ENCODE assay signal across 7 mouse cellular contexts in genomic region chr9:54821442-54822100, GRCm38 (mm10). TPM values are rescaled to one million over a fixed set of nuclear protein-coding genes. Genes with fewer than 3 reads are reported as not detected.
A peak's percentile ranks its signal among the peaks of the same experiment; 100 is the strongest.
DNase-seq lines count a peak whose midpoint lies in the region; ATAC-seq and TF ChIP-seq lines count a peak whose summit lies in the region.

No protein-coding gene starts in this region.

- DNase-seq in B cell, adult 2 months = peak; percentile 4 to 24
- peak; percentile 10 for DNase-seq in G1E (ENCODE audit: low spot score)
- peak; percentile 48 for DNase-seq in embryo, embryonic 11.5 days (ENCODE audit: low read depth, low spot score)
- DNase-seq in layer of hippocampus, adult 9-10 months (ENCODE audit: low spot score) = peak; percentile 52
- DNase-seq in lung, postnatal 25 days (ENCODE audit: low spot score) = peak; percentile 35
- DNase-seq in right cerebral cortex, postnatal 14 days = peak; percentile 35

- no peak overlapping the region for H3K27ac ChIP-seq in hindbrain, embryonic 12.5 days

- H3K36me3 ChIP-seq in G1E (replicated peaks) = no peaks in the 10 kb centered on the region
- no peaks in the 10 kb centered on the region for H3K36me3 ChIP-seq in hindbrain, embryonic 12.5 days

- H3K4me1 ChIP-seq in G1E (ENCODE audit: insufficient read depth, low read depth, low read length) = no peaks in the 10 kb centered on the region
- H3K4me1 ChIP-seq in hindbrain, embryonic 12.5 days = no peaks in the 10 kb centered on the region

- H3K9ac ChIP-seq in hindbrain, embryonic 12.5 days = no peak overlapping the region

- WGBS in hindbrain, embryonic 12.5 days = 54% methylated on average over 5 of the region's 5 CpGs

- no peak overlapping the region for H3K4me2 ChIP-seq in hindbrain, embryonic 12.5 days (replicated peaks)

- no peak for TF ChIP-seq CTCF in G1E (IDR thresholded peaks at IDR 0.05; ENCODE audit: low read depth, low read length)

- H3K4me3 ChIP-seq in G1E (ENCODE audit: low read depth, low read length) = no peak overlapping the region
- H3K4me3 ChIP-seq in hindbrain, embryonic 12.5 days = no peak overlapping the region

- peaks cover 9% of the 10 kb centered on the region; the same call in 1 of the 2 replicates for H3K27me3 ChIP-seq in G1E (ENCODE audit: insufficient read depth, low read length)
- no peaks in the 10 kb centered on the region for H3K27me3 ChIP-seq in hindbrain, embryonic 12.5 days

- ATAC-seq in G1E (ENCODE audit: extremely low read depth, insufficient number of reproducible peaks, low FRiP score, poor library complexity, severe bottlenecking) = no peak
- peak; percentile 68; the same call in 1 of the 2 replicates for ATAC-seq in hindbrain, embryonic 12.5 days (ENCODE audit: low FRiP score)

- no peaks in the 10 kb centered on the region for H3K9me3 ChIP-seq in G1E (replicated peaks)
- H3K9me3 ChIP-seq in hindbrain, embryonic 12.5 days (replicated peaks) = no peaks in the 10 kb centered on the region

RNA-seq across cellular contexts. Expression of gene Ireb2, which starts 42.0 kb away (rescaled TPM):
- total RNA-seq in G1E (2014; fragmentation: Nextera tagmentation) = 60.7 and 70.9 TPM in 2 replicates
- 46.0 and 47.0 TPM in 2 replicates for total RNA-seq in G1E (2017)
- polyA plus RNA-seq in G1E (2012) = 1.4 and 2.1 TPM in 2 replicates
- 65.6 and 70.4 TPM in 2 replicates for polyA plus RNA-seq in hindbrain, embryonic 12.5 days (2016; fragmentation: Nextera tagmentation; extraction: Ambion mirVana)

RNA-seq across cellular contexts. Expression of gene Crabp1, which starts 57.0 kb away (rescaled TPM):
- total RNA-seq in G1E (2014; fragmentation: Nextera tagmentation) = not detected in 2 replicates
- total RNA-seq in G1E (2017) = not detected in 2 replicates
- polyA plus RNA-seq in G1E (2012) = not detected in 2 replicates
- 655 and 681 TPM in 2 replicates for polyA plus RNA-seq in hindbrain, embryonic 12.5 days (2016; fragmentation: Nextera tagmentation; extraction: Ambion mirVana)

Comparison
In these comparisons a context has a peak if more than half of its experiments do, and no peak if none do; other contexts are left out.
1. RNA of gene Ireb2, which starts 42.0 kb away (polyA plus RNA-seq): 65.6 to 70.4 TPM in hindbrain, embryonic 12.5 days; 1.4 to 2.1 TPM in G1E; every median in the first group is over 10 times any median in the second.
2. RNA of gene Crabp1, which starts 57.0 kb away (polyA plus RNA-seq): 655 to 681 TPM in hindbrain, embryonic 12.5 days; not detected in G1E; every median in the first group is over 100 times any median in the second.
3. Peak in every context shown above with its lines, with median percentiles within 50 percentile points of each other: DNase-seq.